In the genomic region with DNA sequence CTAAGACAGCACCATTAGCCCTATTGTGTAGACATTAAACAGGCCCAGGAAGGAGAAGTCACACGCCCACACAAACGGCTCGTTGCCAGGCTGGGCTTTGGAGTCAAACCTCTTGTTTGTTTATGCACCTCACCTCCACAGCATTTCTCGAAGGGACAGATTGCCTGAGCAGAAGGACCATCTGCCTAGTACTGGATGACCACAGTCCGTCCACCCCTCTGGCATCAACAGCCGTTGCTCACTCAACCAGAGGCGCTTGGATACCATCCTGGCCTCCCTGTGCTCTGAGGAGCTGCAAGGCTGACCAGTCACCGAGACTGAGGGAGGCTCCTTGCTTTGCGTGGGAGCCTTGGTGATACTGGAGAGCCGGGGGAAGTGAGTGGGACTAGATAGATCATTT, we compare ENCODE assay signal across 36 mouse cellular contexts. TPM values are rescaled to one million over a fixed set of nuclear protein-coding genes. Genes with fewer than 3 reads are reported as not detected.
DNase-seq lines count a peak whose midpoint lies in the region; ATAC-seq and TF ChIP-seq lines count a peak whose summit lies in the region.
"Had no signal": no experiment of that assay in that cellular context is flagged by ENCODE, and none has a peak within 500 bp of the region (broad histone marks: within the 10 kb centered on the region; RNA-seq: fewer than 3 reads in every experiment).

No protein-coding gene starts in this region.

- no peak for TF ChIP-seq CTCF in liver, postnatal 0 days (IDR thresholded peaks at IDR 0.05; ENCODE audit: low read depth)

- no peak overlapping the region for H3K27ac ChIP-seq in kidney, embryonic 16.5 days (ENCODE audit: low read length)
- H3K27ac ChIP-seq in liver, postnatal 0 days (ENCODE audit: low read depth): no peak overlapping the region
- H3K27ac ChIP-seq: heart, embryonic 10.5 days; hindbrain, embryonic 13.5 days; limb, embryonic 12.5 days; liver, embryonic 15.5 days; lung, embryonic 15.5 days; midbrain, embryonic 12.5 days; neural tube, embryonic 13.5 days; stomach, embryonic 15.5 days had no signal

- no peaks in the 10 kb centered on the region for H3K4me1 ChIP-seq in kidney, embryonic 16.5 days (ENCODE audit: insufficient read depth, low read length)
- H3K4me1 ChIP-seq in liver, postnatal 0 days (ENCODE audit: insufficient read depth): no peaks in the 10 kb centered on the region
- H3K4me1 ChIP-seq: limb, embryonic 12.5 days; liver, embryonic 15.5 days; lung, embryonic 15.5 days; stomach, embryonic 15.5 days had no signal

- no peaks in the 10 kb centered on the region; the same call in 1 of the 2 replicates for H3K9me3 ChIP-seq in kidney, embryonic 16.5 days (ENCODE audit: low read length)
- no peaks in the 10 kb centered on the region for H3K9me3 ChIP-seq in liver, postnatal 0 days (ENCODE audit: low read length)
- H3K9me3 ChIP-seq: heart, embryonic 10.5 days; hindbrain, embryonic 13.5 days; lung, embryonic 15.5 days; neural tube, embryonic 13.5 days; stomach, embryonic 15.5 days had no signal

- ATAC-seq in kidney, embryonic 16.5 days (ENCODE audit: low FRiP score, low TSS enrichment): peak; percentile 84
- ATAC-seq in CD4-positive, CD25-positive, alpha-beta regulatory T cell, adult 4 months: no peak
- no peak for ATAC-seq in liver, postnatal 0 days
- ATAC-seq in megakaryocyte progenitor cell, adult 5-6 weeks (replicated peaks; ENCODE audit: poor library complexity): no peak
- ATAC-seq: activated CD4-positive, CD25-positive, alpha-beta regulatory T cell, adult 4 months; forebrain, embryonic 14.5 days; inflammation-experienced regulatory T-cells, adult 6 months had no signal

- DNase-seq in kidney, adult 18-20 months: no peak
- peak; percentile 77 for DNase-seq in brain, adult 2 months (ENCODE audit: low read depth, low spot score)
- DNase-seq in cerebellum, adult 11-12 months: peak; percentile 76
- peak; percentile 74 for DNase-seq in cerebellum, adult 9-11 months
- no peak for DNase-seq in liver, postnatal 0 days
- DNase-seq: adrenal gland, adult 2 months; adrenal gland, postnatal 36 days; B cell, adult 2 months; gastrocnemius, postnatal 14 days; heart, postnatal 4 days; kidney, adult 2 months; layer of hippocampus, adult 9-11 months; thymus, postnatal 14 days had no signal

- 18% methylated on average over 10 of the region's 10 CpGs for WGBS in kidney, embryonic 16.5 days
- 49% methylated on average over 10 of the region's 10 CpGs for WGBS in liver, postnatal 0 days (ENCODE audit: insufficient replicate concordance)

- TF ChIP-seq EP300 in liver, postnatal 0 days (IDR thresholded peaks at IDR 0.05; ENCODE audit: low read depth): no peak

- H3K4me3 ChIP-seq in kidney, embryonic 16.5 days (ENCODE audit: low read length): no peak overlapping the region
- H3K4me3 ChIP-seq in liver, postnatal 0 days (ENCODE audit: low read depth, low read length): no peak overlapping the region
- H3K4me3 ChIP-seq: heart, embryonic 10.5 days; hindbrain, embryonic 13.5 days; limb, embryonic 12.5 days; liver, embryonic 15.5 days; lung, embryonic 15.5 days; midbrain, embryonic 12.5 days; neural tube, embryonic 13.5 days; stomach, embryonic 15.5 days had no signal

- H3K36me3 ChIP-seq in kidney, embryonic 16.5 days (ENCODE audit: insufficient read depth, low read length): no peaks in the 10 kb centered on the region
- H3K36me3 ChIP-seq in liver, postnatal 0 days (replicated peaks; ENCODE audit: insufficient read depth, low read length): no peaks in the 10 kb centered on the region
- H3K36me3 ChIP-seq: heart, embryonic 10.5 days; hindbrain, embryonic 13.5 days; limb, embryonic 12.5 days; liver, embryonic 15.5 days; lung, embryonic 15.5 days; midbrain, embryonic 12.5 days; neural tube, embryonic 13.5 days; stomach, embryonic 15.5 days had no signal

- no peak overlapping the region for H3K4me2 ChIP-seq in kidney, embryonic 16.5 days (replicated peaks; ENCODE audit: low read depth, low read length)
- no peak overlapping the region for H3K4me2 ChIP-seq in liver, postnatal 0 days (ENCODE audit: low read depth, low read length)
- H3K4me2 ChIP-seq: hindbrain, embryonic 13.5 days; limb, embryonic 12.5 days; liver, embryonic 15.5 days; lung, embryonic 15.5 days; midbrain, embryonic 12.5 days; neural tube, embryonic 13.5 days; stomach, embryonic 15.5 days had no signal

- H3K27me3 ChIP-seq in kidney, embryonic 16.5 days (ENCODE audit: insufficient read depth, low read length): no peaks in the 10 kb centered on the region; the same call in 1 of the 2 replicates
- H3K27me3 ChIP-seq in liver, postnatal 0 days (ENCODE audit: insufficient read depth, low read length): no peaks in the 10 kb centered on the region
- H3K27me3 ChIP-seq: hindbrain, embryonic 13.5 days; liver, embryonic 15.5 days; lung, embryonic 15.5 days; midbrain, embryonic 12.5 days had no signal

- H3K9ac ChIP-seq in kidney, embryonic 16.5 days (replicated peaks; ENCODE audit: low read length): no peak overlapping the region
- H3K9ac ChIP-seq in liver, postnatal 0 days (replicated peaks): no peak overlapping the region
- H3K9ac ChIP-seq: hindbrain, embryonic 13.5 days; limb, embryonic 12.5 days; liver, embryonic 15.5 days; lung, embryonic 15.5 days; midbrain, embryonic 12.5 days; neural tube, embryonic 13.5 days; stomach, embryonic 15.5 days had no signal

RNA-seq across cellular contexts. Expression of a gene that starts 53.6 kb away (rescaled TPM):
- polyA plus RNA-seq in kidney, embryonic 16.5 days (2015; fragmentation: Nextera tagmentation; extraction: Ambion mirVana): 0.05 TPM in 1 of 2 replicates, not detected in the other
- polyA plus RNA-seq in CD4-positive, CD25-positive, alpha-beta regulatory T cell, adult 4 months (2017; shearing (Covaris generic)): not detected
- not detected in 2 replicates for polyA plus RNA-seq in liver, postnatal 0 days (2015; fragmentation: Nextera tagmentation; extraction: Ambion mirVana)
- total RNA-seq in megakaryocyte progenitor cell, adult 5-6 weeks (2015): not detected in 2 replicates
- total RNA-seq in megakaryocyte progenitor cell, adult 5-6 weeks (2017): not detected in 2 replicates
- total RNA-seq: CH12.LX; gastrocnemius, postnatal 14 days; granulocyte monocyte progenitor cell, adult 5-6 weeks; heart, postnatal 4 days; liver, adult 2 months; megakaryocyte, adult 5-6 weeks had no signal
- polyA plus RNA-seq: activated CD4-positive, CD25-positive, alpha-beta regulatory T cell, adult 4 months; heart, embryonic 16.5 days; inflammation-experienced regulatory T-cells, adult 6 months; kidney, adult 2 months; liver, adult 2 months; urinary bladder, adult 2 months had no signal

RNA-seq across cellular contexts. Expression of a gene that starts 57.5 kb away (rescaled TPM):
- not detected in 2 replicates for polyA plus RNA-seq in kidney, embryonic 16.5 days (2015; fragmentation: Nextera tagmentation; extraction: Ambion mirVana)
- polyA plus RNA-seq in CD4-positive, CD25-positive, alpha-beta regulatory T cell, adult 4 months (2017; shearing (Covaris generic)): not detected
- not detected in 2 replicates for polyA plus RNA-seq in liver, postnatal 0 days (2015; fragmentation: Nextera tagmentation; extraction: Ambion mirVana)
- total RNA-seq in megakaryocyte progenitor cell, adult 5-6 weeks (2015): not detected in 2 replicates
- total RNA-seq in megakaryocyte progenitor cell, adult 5-6 weeks (2017): not detected in 2 replicates
- total RNA-seq: adrenal gland, postnatal 36 days; CH12.LX; gastrocnemius, postnatal 14 days; granulocyte monocyte progenitor cell, adult 5-6 weeks; heart, postnatal 4 days; left cerebral cortex, postnatal 10 days; liver, adult 2 months; megakaryocyte, adult 5-6 weeks had no signal
- polyA plus RNA-seq: adrenal gland, adult 2 months; embryonic facial prominence, embryonic 11.5 days; forebrain, embryonic 14.5 days; heart, embryonic 10.5 days; heart, embryonic 16.5 days; hindbrain, embryonic 13.5 days; inflammation-experienced regulatory T-cells, adult 6 months; kidney, adult 2 months; limb, embryonic 12.5 days; liver, adult 2 months; liver, embryonic 15.5 days; lung, embryonic 15.5 days; midbrain, embryonic 12.5 days; neural tube, embryonic 13.5 days; small intestine, adult 2 months; stomach, embryonic 15.5 days; urinary bladder, adult 2 months had no signal

Comparison
In these comparisons a context has a peak if more than half of its experiments do, and no peak if none do; other contexts are left out.
1. DNase-seq: peak in brain, adult 2 months (single experiment), cerebellum, adult 11-12 months (single experiment) and cerebellum, adult 9-11 months (single experiment); none in kidney, adult 18-20 months (single experiment) and liver, postnatal 0 days (single experiment).